Mouse (Mus musculus): Measurements from ENCODE around the gene Tln1. TPM values are rescaled to one million over a fixed set of nuclear protein-coding genes. Genes with fewer than 3 reads are reported as not detected.
"Not testable (repeated sequence)": the region's sequence is repeated elsewhere in the genome, so short reads cannot be mapped to it uniquely, and the experiment has no call there.

Tln1 gene
- polyA plus RNA-seq, 2 experiments: 62.4 to 69.4 TPM

DNA sequence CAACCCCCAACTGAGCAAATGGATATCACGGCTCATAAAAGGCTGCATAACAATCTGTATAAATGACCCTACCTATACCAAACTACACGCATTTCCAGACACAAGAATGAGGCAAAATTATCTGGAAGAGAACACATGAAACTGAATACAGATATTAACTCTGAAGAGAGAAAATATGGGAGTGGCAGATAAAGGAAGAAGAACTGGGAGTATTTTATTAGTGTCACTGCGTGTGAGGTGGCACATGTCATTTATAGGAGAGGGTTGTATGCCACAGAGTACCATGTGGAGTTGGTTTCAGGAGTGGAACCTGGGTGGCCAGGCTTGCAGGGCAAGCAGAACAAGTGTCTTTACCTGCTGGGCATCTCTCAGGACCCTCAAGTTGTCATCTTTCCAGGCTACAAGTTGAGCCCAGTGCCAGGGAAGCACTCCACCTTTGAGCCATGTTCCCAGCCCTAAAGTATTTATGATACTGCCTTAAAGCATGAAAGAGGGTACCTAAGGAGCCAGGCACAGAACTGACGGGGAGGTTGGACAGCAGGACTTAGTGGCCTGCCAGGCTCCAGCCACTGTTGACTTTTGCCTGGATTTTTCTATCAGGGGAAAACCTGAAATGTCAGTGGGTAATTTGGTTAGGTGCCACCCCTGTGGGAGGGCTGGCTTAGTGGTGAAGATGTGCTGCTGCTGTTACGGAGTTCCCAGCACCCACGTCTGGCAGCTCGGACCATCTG lies 36.3 kb upstream of the Tln1 start:
- Histone ChIP-seq H3K4me3 (replicated peaks; ENCODE audit: low read length) (no peak overlapping the region), H3K36me3 (ENCODE audit: control insufficient read depth, insufficient read depth, low read length) (no peaks in the 10 kb centered on the region), H3K9ac (ENCODE audit: low read depth, low read length, severe bottlenecking) (no peak overlapping the region), H3K4me1 (ENCODE audit: control insufficient read depth, insufficient read depth, low read length) (no peaks in the 10 kb centered on the region), H3K27ac (replicated peaks; ENCODE audit: low read depth, low read length) (no peak overlapping the region), H3K9me3 (ENCODE audit: control insufficient read depth, low read length) (no peaks in the 10 kb centered on the region), H3K27me3 (ENCODE audit: control insufficient read depth, insufficient read depth, low read length) (no peaks in the 10 kb centered on the region), H3K4me2 (replicated peaks; ENCODE audit: low read depth, low read length, severe bottlenecking) (no peak overlapping the region)
- no peak for ATAC-seq (ENCODE audit: low FRiP score, low read depth)
- TF ChIP-seq POLR2A (IDR thresholded peaks at IDR 0.05; ENCODE audit: borderline replicate concordance, extremely low read depth, insufficient read depth, insufficient read length): no peak
- 79% methylated on average over 7 of the region's 7 CpGs for WGBS
- no peak for DNase-seq (ENCODE audit: low spot score)

DNA sequence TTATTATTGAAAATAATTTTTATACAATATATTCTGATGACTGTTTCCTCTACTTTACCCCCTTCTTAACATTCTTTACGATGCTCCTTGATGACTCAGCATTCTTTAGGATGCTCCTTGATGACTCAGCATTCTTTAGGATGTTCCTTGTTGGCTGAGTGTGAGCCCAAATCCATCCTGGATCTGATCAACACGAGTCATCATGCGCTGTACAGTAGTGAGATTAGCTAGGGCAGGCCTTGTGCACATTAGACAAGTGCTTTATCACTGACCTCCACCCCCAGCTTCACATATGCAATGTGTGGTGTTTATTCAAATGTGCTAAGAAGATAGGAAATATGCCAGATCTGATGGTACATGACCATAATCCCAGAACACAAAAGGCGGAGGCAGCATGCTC lies 35.7 kb upstream of the Tln1 start:
- no peaks in the 10 kb centered on the region for H3K4me1 ChIP-seq (ENCODE audit: control insufficient read depth, insufficient read depth, low read length)
- no peak for TF ChIP-seq POLR2A (IDR thresholded peaks at IDR 0.05; ENCODE audit: borderline replicate concordance, extremely low read depth, insufficient read depth, insufficient read length)
- DNase-seq (ENCODE audit: low spot score) (no peak), ATAC-seq (ENCODE audit: low FRiP score, low read depth) (no peak)
- H3K4me3 ChIP-seq (replicated peaks; ENCODE audit: low read length): no peak overlapping the region
- no peaks in the 10 kb centered on the region for H3K36me3 ChIP-seq (ENCODE audit: control insufficient read depth, insufficient read depth, low read length)
- H3K9me3 ChIP-seq (ENCODE audit: control insufficient read depth, low read length): no peaks in the 10 kb centered on the region
- no peaks in the 10 kb centered on the region for H3K27me3 ChIP-seq (ENCODE audit: control insufficient read depth, insufficient read depth, low read length)
- no peak overlapping the region for H3K9ac ChIP-seq (ENCODE audit: low read depth, low read length, severe bottlenecking)
- H3K4me2 ChIP-seq (replicated peaks; ENCODE audit: low read depth, low read length, severe bottlenecking): no peak overlapping the region
- H3K27ac ChIP-seq (replicated peaks; ENCODE audit: low read depth, low read length): no peak overlapping the region
- 84% methylated on average over 4 of the region's 4 CpGs for WGBS

DNA sequence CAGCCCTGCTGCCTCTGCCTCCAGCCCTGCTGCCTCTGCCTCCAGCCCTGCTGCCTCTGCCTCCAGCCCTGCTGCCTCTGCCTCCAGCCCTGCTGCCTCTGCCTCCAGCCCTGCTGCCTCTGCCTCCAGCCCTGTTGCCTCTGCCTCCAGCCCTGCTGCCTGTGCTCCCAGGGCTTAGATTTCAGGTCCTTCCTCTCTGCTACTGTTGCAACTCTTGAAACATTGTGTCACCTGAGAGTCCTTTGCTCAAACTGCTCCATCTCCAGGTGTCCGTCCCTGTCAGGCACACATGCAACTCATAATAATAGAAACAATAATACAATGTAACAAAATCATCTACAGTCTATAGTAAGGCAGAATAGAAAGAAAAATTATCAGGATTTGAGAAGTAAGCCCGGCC lies 34.1 kb upstream of the Tln1 start:
- WGBS: 83% methylated on average over 2 of the region's 2 CpGs

DNA sequence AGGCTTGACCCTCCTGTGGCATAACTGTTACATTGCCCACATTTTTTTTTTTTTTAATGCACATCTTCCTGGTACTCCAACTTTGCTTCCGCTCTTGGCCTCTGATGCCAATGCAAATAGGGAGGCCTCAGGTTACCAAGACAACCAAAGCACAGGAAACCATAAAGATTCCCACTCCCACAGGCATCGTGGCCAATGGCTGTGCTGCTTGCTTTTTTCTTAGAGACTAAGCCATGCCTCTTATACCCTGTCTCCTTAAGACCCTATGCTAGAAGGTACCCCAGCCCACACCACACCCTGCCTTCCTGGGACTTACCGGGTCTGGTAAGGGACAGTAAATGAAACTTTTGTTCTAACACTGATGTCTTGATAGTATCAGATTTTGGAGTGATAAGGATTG lies 31.0 kb upstream of the Tln1 start:
- DNase-seq (ENCODE audit: low spot score) (no peak), ATAC-seq (ENCODE audit: low FRiP score, low read depth) (no peak)
- 43% methylated on average over 3 of the region's 3 CpGs for WGBS
- no peaks in the 10 kb centered on the region for H3K4me1 ChIP-seq (ENCODE audit: control insufficient read depth, insufficient read depth, low read length)
- TF ChIP-seq POLR2A (IDR thresholded peaks at IDR 0.05; ENCODE audit: borderline replicate concordance, extremely low read depth, insufficient read depth, insufficient read length): no peak
- no peak overlapping the region for H3K4me3 ChIP-seq (replicated peaks; ENCODE audit: low read length)
- H3K9me3 ChIP-seq (ENCODE audit: control insufficient read depth, low read length): no peaks in the 10 kb centered on the region
- no peaks in the 10 kb centered on the region for H3K36me3 ChIP-seq (ENCODE audit: control insufficient read depth, insufficient read depth, low read length)
- no peak overlapping the region for H3K27ac ChIP-seq (replicated peaks; ENCODE audit: low read depth, low read length)
- no peaks in the 10 kb centered on the region for H3K27me3 ChIP-seq (ENCODE audit: control insufficient read depth, insufficient read depth, low read length)
- H3K9ac ChIP-seq (ENCODE audit: low read depth, low read length, severe bottlenecking): no peak overlapping the region
- no peak overlapping the region for H3K4me2 ChIP-seq (replicated peaks; ENCODE audit: low read depth, low read length, severe bottlenecking)

More for the DNA sequence above, 34.1 kb upstream of the Tln1 start:
- not testable (repeated sequence) for H3K4me2 ChIP-seq (replicated peaks; ENCODE audit: low read depth, low read length, severe bottlenecking); DNase-seq (ENCODE audit: low spot score); H3K27ac ChIP-seq (replicated peaks; ENCODE audit: low read depth, low read length); ATAC-seq (ENCODE audit: low FRiP score, low read depth); H3K4me3 ChIP-seq (replicated peaks; ENCODE audit: low read length); H3K9me3 ChIP-seq (ENCODE audit: control insufficient read depth, low read length); H3K9ac ChIP-seq (ENCODE audit: low read depth, low read length, severe bottlenecking); H3K36me3 ChIP-seq (ENCODE audit: control insufficient read depth, insufficient read depth, low read length); H3K27me3 ChIP-seq (ENCODE audit: control insufficient read depth, insufficient read depth, low read length); H3K4me1 ChIP-seq (ENCODE audit: control insufficient read depth, insufficient read depth, low read length)

DNA sequence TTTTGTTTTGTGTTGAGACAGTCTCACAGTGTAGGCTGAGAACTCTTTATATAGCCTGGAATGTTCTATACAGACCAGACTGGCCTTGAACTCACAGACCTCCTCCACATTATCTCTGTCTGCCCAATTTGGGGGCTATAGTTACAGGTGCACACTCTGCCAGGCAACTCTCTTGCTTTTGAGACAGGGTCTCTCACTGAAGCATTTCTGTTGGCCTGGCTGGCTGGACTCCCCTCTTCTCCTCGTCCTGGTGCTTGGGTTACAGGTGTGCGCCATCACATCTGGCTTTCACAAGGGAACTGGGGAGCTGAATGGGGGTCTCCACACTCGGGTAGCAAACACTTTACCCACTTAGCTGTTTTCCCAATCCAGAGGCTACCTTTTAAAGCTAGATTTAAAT lies 29.5 kb upstream of the Tln1 start:
- 59% methylated on average over 3 of the region's 3 CpGs for WGBS
- Histone ChIP-seq H3K27me3 (ENCODE audit: control insufficient read depth, insufficient read depth, low read length) (no peaks in the 10 kb centered on the region), H3K27ac (replicated peaks; ENCODE audit: low read depth, low read length) (no peak overlapping the region), H3K4me1 (ENCODE audit: control insufficient read depth, insufficient read depth, low read length) (peaks cover 4% of the 10 kb centered on the region; the same call in 1 of the 2 replicates), H3K4me3 (replicated peaks; ENCODE audit: low read length) (no peak overlapping the region), H3K9ac (ENCODE audit: low read depth, low read length, severe bottlenecking) (no peak overlapping the region), H3K36me3 (ENCODE audit: control insufficient read depth, insufficient read depth, low read length) (no peaks in the 10 kb centered on the region), H3K4me2 (replicated peaks; ENCODE audit: low read depth, low read length, severe bottlenecking) (no peak overlapping the region), H3K9me3 (ENCODE audit: control insufficient read depth, low read length) (no peaks in the 10 kb centered on the region)
- no peak for TF ChIP-seq POLR2A (IDR thresholded peaks at IDR 0.05; ENCODE audit: borderline replicate concordance, extremely low read depth, insufficient read depth, insufficient read length)
- ATAC-seq (ENCODE audit: low FRiP score, low read depth) (no peak), DNase-seq (ENCODE audit: low spot score) (no peak)
